Mouse (Mus musculus) right cerebral cortex, adult 18-20 months (tissue): Measurements from ENCODE around the gene Hectd2.

Experiments used
- DNase-seq: peaks from one replicate; pipeline ENCODE4 v3.0.0; 2022; ENCODE audit warnings: mixed read lengths

The Hectd2 gene

GRCm38 (mm10) chr19:36554046-36554784, at the start of gene Hectd2:
Gene Hectd2, plus strand, starts transcription at chr19:36554639.
- peak; percentile 64 for DNase-seq

DNA sequence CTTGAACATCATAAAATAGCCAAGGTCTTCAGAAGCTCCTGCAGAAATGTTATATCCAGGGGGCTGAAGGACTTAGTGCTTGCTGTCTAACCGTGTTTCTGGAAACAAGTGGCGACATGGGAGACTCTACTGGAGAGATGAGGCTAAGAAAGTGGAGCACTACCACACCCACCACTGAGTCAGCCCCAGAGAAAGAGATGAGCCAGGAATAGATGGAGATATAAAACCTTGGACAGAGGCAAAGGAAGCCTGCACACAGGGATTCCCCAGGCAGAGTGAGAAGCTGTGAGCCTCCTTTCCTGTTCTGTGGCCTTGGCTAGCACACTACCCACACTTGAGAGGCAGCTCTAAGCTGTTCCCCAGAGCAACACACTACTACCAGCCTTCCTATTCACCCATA, 49.7 kb upstream of the Hectd2 start:
- DNase-seq = peak; percentile 50

- DNase-seq = no peak
Observed at GRCm38 (mm10) chr19:36511305-36511704, 43.1 kb upstream of the Hectd2 start.

DNA sequence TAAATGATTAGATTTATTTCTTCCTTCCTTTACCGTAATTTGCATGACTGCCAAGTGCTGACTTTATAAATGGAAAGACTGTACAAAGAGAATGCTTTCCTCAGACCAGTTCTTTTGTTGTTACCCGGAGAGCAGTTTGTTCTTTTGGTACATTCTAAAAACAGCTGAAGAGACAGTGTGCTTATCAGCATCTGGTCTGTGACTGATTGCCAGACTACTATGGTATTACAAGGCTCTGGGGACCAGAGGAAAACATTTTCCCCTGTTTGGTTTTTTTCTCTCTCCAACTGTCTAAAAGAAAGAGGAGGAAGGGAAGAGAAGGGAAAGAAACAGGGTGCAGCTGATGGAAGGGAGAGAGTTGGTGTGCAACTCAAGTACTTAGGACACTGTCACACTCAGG, 36.0 kb upstream of the Hectd2 start:
- DNase-seq = no peak

GRCm38 (mm10) chr19:36521568-36521967, 32.9 kb upstream of the Hectd2 start:
- no peak for DNase-seq

- no peak for DNase-seq
Observed at GRCm38 (mm10) chr19:36522558-36523195, 31.8 kb upstream of the Hectd2 start.

DNA sequence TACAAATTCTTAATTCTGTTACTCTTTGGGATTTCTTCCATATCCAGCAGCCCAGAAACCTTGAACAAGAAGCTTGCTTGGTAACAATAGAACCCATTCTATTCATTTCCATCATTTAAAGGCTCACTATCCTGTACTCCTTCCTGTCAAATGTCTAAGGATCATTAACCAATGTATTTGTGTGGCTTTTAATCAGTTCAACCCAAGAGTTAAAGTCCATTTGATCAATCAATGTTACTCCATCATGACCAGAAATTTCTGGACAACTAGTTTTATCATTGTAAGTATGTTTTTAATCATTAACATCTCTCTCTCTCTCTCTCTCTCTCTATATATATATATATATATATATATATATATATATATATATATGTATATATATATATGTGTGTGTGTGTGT, 29.4 kb upstream of the Hectd2 start:
- no peak for DNase-seq

- no peak for DNase-seq
Observed at GRCm38 (mm10) chr19:36533082-36533481, 21.4 kb upstream of the Hectd2 start.

DNA sequence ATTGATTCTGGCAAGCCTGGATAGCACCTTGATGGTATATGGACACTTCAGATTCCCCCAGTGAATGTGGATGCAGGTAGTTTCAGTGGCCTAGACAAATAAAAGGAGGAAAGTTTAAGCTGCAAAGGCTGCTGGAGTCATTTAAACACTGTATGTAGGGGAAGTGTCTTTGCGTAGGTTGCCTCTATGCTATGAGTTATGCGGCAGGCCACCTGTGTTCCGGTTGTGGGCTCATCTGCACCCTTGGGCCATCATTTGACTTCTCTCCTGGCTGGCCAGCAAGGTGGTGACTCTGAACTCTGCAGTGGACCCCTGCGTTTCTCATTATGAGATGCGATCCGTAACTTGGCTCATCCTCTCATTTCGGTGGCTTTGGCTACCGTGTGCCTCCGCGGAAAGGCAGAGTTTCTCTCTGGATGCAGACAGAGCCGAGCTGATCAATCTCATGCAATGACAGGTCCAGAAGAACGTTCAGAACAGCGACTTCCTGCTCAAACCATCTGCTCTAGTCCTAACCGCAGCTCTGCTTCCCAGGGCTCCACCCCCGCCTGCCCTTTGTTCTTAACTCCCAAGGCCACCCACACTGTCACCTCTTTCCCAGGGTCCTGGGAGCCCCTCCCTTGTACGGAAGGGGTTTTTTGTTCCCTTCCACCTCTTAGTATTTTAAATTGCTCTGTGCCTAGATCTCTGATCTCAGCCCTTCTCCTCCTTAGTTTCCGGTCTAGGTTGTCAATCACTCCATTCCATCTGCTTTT, 20.3 kb upstream of the Hectd2 start:
- no peak for DNase-seq

GRCm38 (mm10) chr19:36534766-36535140, 19.7 kb upstream of the Hectd2 start:
- DNase-seq = no peak

- no peak for DNase-seq
Observed at GRCm38 (mm10) chr19:36535186-36535585, 19.3 kb upstream of the Hectd2 start.

DNA sequence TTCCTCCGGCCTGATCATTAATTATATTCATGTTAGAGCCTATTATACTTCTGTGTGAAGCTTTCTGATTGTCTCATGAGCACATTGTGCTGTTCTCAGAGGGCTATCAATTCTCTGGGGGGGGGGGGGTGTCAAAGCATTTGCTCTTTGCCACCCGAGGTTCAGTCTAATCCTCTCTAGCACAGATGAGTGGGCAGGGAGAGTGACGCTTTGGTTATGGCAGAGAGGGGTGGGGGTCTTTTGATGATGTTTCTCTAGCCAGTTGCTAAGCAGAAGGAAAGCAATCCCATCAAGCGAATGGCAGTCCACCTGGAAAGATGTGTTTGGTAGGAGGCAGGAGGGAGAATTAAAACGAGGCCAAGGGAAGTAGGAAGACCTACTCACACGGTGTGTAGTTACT, 18.6 kb upstream of the Hectd2 start:
- no peak for DNase-seq

- DNase-seq = peak; percentile 42
Observed at GRCm38 (mm10) chr19:36536929-36537328, 17.5 kb upstream of the Hectd2 start.

DNA sequence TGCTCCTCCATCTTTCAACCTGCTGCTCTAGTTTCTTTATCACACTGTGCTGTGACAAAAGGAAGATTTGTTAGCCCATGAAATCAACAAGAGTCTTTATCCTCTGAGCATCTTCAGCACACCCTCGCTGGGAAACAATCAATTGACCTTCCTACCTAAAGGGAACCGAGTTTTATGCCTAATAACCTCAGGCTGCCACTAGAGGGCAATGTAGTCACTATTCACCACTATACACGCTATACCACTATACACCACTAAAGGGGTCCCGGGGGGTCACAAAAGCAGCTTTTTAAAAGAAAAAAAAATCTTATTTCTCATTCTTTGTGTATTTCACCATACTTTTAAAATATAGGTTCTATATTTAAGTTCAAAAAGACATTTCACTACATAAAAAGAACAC, 15.9 kb upstream of the Hectd2 start:
- no peak for DNase-seq

DNA sequence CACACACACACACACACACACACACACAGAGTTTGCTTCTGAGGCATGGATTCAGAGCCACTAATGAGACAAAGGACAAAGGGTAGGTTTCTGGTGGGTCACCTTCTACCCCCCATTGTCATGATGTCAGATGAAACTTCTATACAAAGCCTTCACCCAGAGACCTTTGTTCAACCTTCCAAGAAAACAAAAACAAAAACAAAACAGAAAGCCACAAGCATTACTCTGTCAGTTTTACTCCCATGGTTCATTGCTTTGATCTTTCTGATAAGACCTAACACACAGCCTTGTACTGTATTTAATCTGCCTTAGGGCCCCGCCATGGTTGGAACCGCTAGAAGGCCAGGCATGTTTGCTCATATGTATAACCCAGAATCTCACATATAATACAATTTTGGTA, 15.1 kb upstream of the Hectd2 start:
- no peak for DNase-seq

DNA sequence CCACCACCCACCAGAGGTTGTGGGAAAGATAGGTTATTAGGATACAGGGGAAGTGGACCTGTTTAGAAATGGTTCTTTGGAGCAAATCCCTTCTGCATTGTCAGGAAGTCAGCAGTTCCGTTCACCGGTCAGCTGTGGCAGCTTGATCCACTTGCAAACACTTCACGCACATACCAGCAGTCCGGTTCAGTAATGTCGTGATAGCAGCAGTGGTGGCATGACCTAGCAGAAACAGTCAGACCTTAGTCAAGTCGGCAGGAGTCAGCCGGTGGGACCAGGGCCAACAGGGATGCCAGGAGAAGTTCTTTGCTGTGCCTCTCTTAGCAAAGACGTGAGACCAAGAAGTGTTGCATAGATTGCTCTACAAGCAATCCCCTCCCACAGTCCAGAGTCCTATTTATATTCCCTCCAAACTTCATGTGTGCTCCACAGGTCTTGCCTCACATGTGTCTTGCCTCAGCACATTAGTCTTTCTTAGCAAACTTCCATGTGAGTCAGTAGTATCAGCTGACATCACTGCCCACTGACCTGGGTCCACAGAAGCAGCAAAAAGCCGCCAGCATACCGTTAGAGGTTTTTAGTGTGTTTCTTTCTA, 14.3 kb upstream of the Hectd2 start:
- no peak for DNase-seq

DNA sequence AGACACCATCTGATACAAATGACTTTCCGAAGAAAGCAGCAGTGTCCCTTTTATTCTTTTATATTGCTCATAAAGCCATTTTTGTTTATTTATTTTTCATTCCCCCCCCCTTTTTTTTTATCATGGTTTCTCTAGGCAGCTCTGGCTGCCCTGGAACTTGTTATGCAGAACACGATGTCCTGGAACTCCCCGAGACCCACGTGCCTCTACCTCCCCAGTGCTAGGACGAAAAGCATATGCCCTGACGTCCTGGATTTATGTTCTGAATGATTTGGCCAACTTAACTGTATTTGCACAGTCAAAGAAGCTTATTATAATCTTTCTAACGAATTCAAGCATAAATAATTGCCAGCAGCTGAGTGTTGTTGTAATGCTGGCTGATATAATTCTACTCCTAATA, 13.7 kb upstream of the Hectd2 start:
- DNase-seq = no peak

GRCm38 (mm10) chr19:36553561-36554045, 836 bp upstream of the Hectd2 start:
- DNase-seq = peak; percentile 29

- DNase-seq = no peak
Observed at GRCm38 (mm10) chr19:36554785-36555595, 551 bp downstream of the Hectd2 start.

GRCm38 (mm10) chr19:36559331-36559730, 4.9 kb downstream of the Hectd2 start:
- DNase-seq = no peak

GRCm38 (mm10) chr19:36560160-36560559, 5.7 kb downstream of the Hectd2 start:
- no peak for DNase-seq

- DNase-seq = no peak
Observed at GRCm38 (mm10) chr19:36561171-36561570, 6.7 kb downstream of the Hectd2 start.
